Mouse (Mus musculus) heart, embryonic 13.5 days (tissue): ENCODE results near the gene Rab11fip2. TPM values are rescaled to one million over a fixed set of nuclear protein-coding genes. Genes with fewer than 3 reads are reported as not detected.

Experiments used
- ATAC-seq: fragments of 200-750 bp; cut with Nextera tagmentation; 2 replicates; pipeline ENCODE4 v1.8.0; 2017; ENCODE audit warnings: moderate TSS enrichment; ENCODE audit not compliant: insufficient number of reproducible peaks, low FRiP score, low TSS enrichment; ENCODE audit errors: extremely low read depth
- H3K27ac ChIP-seq: fragments of 300-500 bp; sonication (generic); replicated peaks from 2 replicates; pipeline ENCODE4 v1.5.1; 2015; ENCODE audit warnings: moderate library complexity, mild to moderate bottlenecking, inconsistent platforms
- H3K27me3 ChIP-seq: fragments of 300-500 bp; sonication (generic); replicated peaks from 2 replicates; pipeline ENCODE4 v1.6.1; 2015; ENCODE audit warnings: mild to moderate bottlenecking, inconsistent platforms
- H3K36me3 ChIP-seq: fragments of 300-500 bp; sonication (generic); 2 replicates; pipeline ENCODE4 v1.6.1; 2015; ENCODE audit warnings: mild to moderate bottlenecking, inconsistent platforms
- H3K4me1 ChIP-seq: fragments of 300-500 bp; sonication (generic); 2 replicates; pipeline ENCODE4 v1.6.1; 2015; ENCODE audit warnings: inconsistent platforms
- H3K4me2 ChIP-seq: fragments of 300-500 bp; sonication (generic); 2 replicates; pipeline ENCODE4 v1.6.1; 2015; ENCODE audit warnings: inconsistent platforms, mild to moderate bottlenecking, moderate library complexity
- H3K4me3 ChIP-seq: fragments of 300-500 bp; sonication (generic); 2 replicates; pipeline ENCODE4 v1.5.1; 2015; ENCODE audit warnings: moderate library complexity, mild to moderate bottlenecking, inconsistent platforms
- H3K9ac ChIP-seq: fragments of 300-500 bp; sonication (generic); 2 replicates; pipeline ENCODE4 v1.6.1; 2015; ENCODE audit warnings: inconsistent platforms, mild to moderate bottlenecking, moderate library complexity
- H3K9me3 ChIP-seq: fragments of 300-500 bp; sonication (generic); 2 replicates; pipeline ENCODE4 v1.6.1; 2016; ENCODE audit warnings: inconsistent platforms
- whole genome bisulfite sequencing: fragments of 180-500 bp; shearing (Covaris S2); methylation state at CpG from one replicate; pipeline ENCODE4 v1.1.7; 2015; ENCODE audit warnings: mixed read lengths; 5-methylcytosine and 5-hydroxymethylcytosine counted together
- polyA plus RNA-seq: library from polyadenylated mRNA; unstranded; fragments of >200 nt; fragmentation: Nextera tagmentation; extraction: Ambion mirVana; gene quantifications from 2 replicates; pipeline ENCODE4 v1.2.1, GENCODE M21; 2015

Gene Rab11fip2
- polyA plus RNA-seq, 1 experiment from 2014 or later: 2.8 TPM

DNA sequence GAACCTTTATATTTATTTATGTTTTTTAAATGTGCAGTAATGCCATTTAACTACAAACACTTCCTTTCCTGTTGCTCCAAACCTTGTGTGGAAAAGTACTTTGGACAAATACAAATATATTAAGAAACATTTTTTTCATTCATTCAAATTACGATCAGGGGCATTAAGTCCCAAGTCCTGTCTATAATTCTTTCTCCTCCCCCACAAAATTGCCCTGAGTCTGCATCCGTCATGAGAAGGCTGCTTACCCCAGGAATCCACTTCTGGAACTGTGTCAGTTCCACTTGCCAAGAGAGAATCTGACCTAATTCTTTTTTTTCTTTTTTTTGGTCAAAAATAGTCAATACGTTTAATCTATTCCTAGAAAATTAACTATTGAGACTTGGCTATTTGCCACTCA lies 90.4 kb downstream of the Rab11fip2 start:
- H3K27me3 ChIP-seq: no peaks in the 10 kb centered on the region
- H3K9ac ChIP-seq: no peak overlapping the region
- 72% methylated on average over 3 of the region's 3 CpGs for WGBS
- no peak overlapping the region for H3K4me3 ChIP-seq
- H3K4me1 ChIP-seq: peaks cover 7% of the 10 kb centered on the region; the same call in 1 of the 2 replicates
- no peak overlapping the region for H3K4me2 ChIP-seq
- no peaks in the 10 kb centered on the region for H3K9me3 ChIP-seq
- H3K27ac ChIP-seq: no peak overlapping the region
- no peaks in the 10 kb centered on the region for H3K36me3 ChIP-seq
- ATAC-seq: no peak
